Mouse (Mus musculus) small intestine, adult 2 months (tissue): ENCODE results near the gene Cenpc1. TPM values are rescaled to one million over a fixed set of nuclear protein-coding genes. Genes with fewer than 3 reads are reported as not detected.

Source experiments
- H3K27ac ChIP-seq: fragments of 200-500 bp; 2 replicates; pipeline ENCODE4 v1.5.1; 2012; ENCODE audit warnings: low read depth, low read length, control low read depth, inconsistent platforms; ENCODE audit not compliant: insufficient read depth
- H3K27me3 ChIP-seq: fragments of 200-500 bp; 2 replicates; pipeline ENCODE4 v1.6.1; 2012; ENCODE audit warnings: mild to moderate bottlenecking, moderate library complexity, low read length, inconsistent platforms; ENCODE audit not compliant: control insufficient read depth, insufficient read depth
- H3K36me3 ChIP-seq: fragments of 200-500 bp; 2 replicates; pipeline ENCODE4 v1.6.1; 2012; ENCODE audit warnings: mild to moderate bottlenecking, low read length, control low read depth, inconsistent platforms; ENCODE audit not compliant: control insufficient read depth, insufficient read depth
- H3K4me1 ChIP-seq: fragments of 200-500 bp; 2 replicates; pipeline ENCODE4 v1.6.1; 2012; ENCODE audit warnings: low read length, inconsistent platforms, mixed read lengths; ENCODE audit not compliant: control insufficient read depth, insufficient read depth, insufficient read length
- H3K4me3 ChIP-seq: fragments of 200-500 bp; 2 replicates; pipeline ENCODE4 v1.5.1; 2012; ENCODE audit warnings: low read depth, mild to moderate bottlenecking, control low read depth, inconsistent platforms, low read length, moderate library complexity
- CTCF ChIP-seq: fragments of 200-500 bp; IDR thresholded peaks from 2 replicates; pipeline ENCODE4 v1.5.1; 2012; ENCODE audit warnings: low read depth, mild to moderate bottlenecking, control low read depth, inconsistent platforms, low read length, moderate library complexity, mixed read lengths; ENCODE audit not compliant: insufficient replicate concordance, insufficient read length; ENCODE audit errors: extremely low read depth
- POLR2A ChIP-seq: fragments of 200-500 bp; IDR thresholded peaks from 2 replicates; pipeline ENCODE4 v1.6.1; 2012; ENCODE audit warnings: low read depth, mild to moderate bottlenecking, control low read depth, inconsistent platforms, low read length, moderate library complexity
- WGBS: fragments of 180-500 bp; shearing (Covaris S2); methylation state at CpG from one replicate; pipeline ENCODE4 v1.1.7; 2018; 5-methylcytosine and 5-hydroxymethylcytosine counted together
- polyA plus RNA-seq: library from polyadenylated mRNA; depleted of rRNA; stranded (reverse); fragments of >200 nt; gene quantifications from 2 replicates; pipeline ENCODE4 v1.2.3, GENCODE M21; 2012

Gene Cenpc1
- polyA plus RNA-seq, 1 experiment = 2.3 TPM

DNA sequence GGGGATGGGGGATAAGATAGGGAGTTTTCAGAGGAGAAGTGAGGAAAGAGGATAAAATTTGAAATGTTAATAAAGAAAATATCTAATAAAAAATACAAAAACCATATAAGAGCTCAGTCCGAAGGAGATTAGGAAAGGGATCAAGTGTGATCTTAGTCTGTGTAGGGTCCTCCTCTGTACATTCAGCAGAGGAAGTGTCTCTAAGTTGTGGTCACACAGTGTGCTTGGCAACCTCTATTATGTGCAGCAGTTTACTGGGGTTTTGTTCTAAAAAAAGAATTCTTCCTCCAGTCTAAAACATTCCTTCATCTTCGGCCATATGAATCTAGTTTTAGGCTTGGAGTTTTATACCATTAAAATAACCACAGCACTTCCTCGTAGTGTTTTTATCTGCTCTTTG is 33.6 kb upstream of the Cenpc1 start:
- no peaks in the 10 kb centered on the region for H3K36me3 ChIP-seq
- no peaks in the 10 kb centered on the region for H3K4me1 ChIP-seq
- H3K4me3 ChIP-seq = no peak overlapping the region
- TF ChIP-seq CTCF (no peak), POLR2A (no peak)
- H3K27me3 ChIP-seq = no peaks in the 10 kb centered on the region
- WGBS = 72% methylated on average over 3 of the region's 3 CpGs
- no peak overlapping the region for H3K27ac ChIP-seq

DNA sequence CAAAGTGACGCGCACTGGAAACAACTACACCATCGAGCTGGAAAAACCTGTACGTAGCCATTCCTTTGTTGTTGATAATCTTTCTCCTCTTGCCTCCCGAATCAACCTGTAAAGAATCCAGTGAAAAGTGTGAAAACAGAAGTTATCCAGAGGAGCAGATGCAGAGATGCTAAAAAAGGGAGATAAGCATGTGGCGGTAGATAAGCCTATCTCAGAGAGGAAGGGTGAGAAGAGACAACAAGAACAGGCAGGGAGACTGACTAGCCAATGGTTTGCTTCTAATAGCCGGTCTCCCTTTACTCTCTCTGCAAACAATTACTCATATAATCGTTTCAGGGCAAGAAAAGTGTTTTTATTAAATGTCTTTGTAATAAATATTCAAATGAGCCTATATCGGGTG is 29.4 kb upstream of the Cenpc1 start:
- 66% methylated on average over 9 of the region's 9 CpGs for WGBS
- Histone ChIP-seq H3K27ac (no peak overlapping the region), H3K4me3 (no peak overlapping the region), H3K4me1 (no peaks in the 10 kb centered on the region), H3K27me3 (no peaks in the 10 kb centered on the region), H3K36me3 (no peaks in the 10 kb centered on the region)
- TF ChIP-seq POLR2A (no peak), CTCF (no peak)

DNA sequence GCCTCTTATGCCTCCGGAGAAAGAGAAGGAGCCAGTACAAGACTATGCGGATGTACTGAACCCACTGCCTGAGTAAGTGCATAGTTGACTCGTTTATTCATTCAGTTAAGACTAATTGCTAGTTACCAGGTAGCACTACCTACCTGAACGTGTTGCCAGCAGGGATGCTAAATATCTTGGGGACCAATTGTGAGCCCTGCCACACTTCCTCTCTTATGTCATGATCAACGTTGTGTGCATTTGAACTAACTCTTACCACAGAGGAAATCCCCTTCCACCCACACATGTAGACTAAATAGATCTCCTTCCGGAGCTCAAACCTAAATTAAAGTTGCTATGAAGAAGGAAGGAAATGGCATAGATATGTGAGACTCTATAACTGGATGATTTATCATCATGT is 21.4 kb upstream of the Cenpc1 start:
- TF ChIP-seq POLR2A (no peak), CTCF (no peak)
- H3K4me3 ChIP-seq = no peak overlapping the region
- H3K4me1 ChIP-seq = no peaks in the 10 kb centered on the region
- H3K27ac ChIP-seq = 0 out of 2 replicates have a peak overlapping the region, but pooled peaks have one; percentile 16
- H3K27me3 ChIP-seq = no peaks in the 10 kb centered on the region
- 72% methylated on average over 6 of the region's 6 CpGs for WGBS
- H3K36me3 ChIP-seq = no peaks in the 10 kb centered on the region

DNA sequence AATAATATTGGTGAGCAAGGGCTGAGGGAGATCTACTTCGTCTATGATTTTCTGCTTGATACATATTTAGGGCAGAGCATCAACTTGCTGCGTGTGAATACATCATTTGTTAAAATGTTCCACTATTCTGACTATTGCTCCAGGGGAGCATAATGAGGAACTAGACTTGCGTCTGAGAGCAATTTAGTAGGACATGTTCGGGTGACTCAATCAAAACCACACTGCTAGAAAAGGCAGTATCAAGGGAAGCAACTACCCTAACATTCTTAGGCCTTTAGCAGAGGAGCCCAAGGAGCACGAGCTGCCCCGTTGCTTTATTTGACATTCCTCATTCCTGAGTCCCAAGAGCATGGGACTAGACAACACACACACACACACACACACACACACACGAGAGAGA is 19.6 kb upstream of the Cenpc1 start:
- Histone ChIP-seq H3K27ac (no peak overlapping the region), H3K4me3 (no peak overlapping the region), H3K36me3 (no peaks in the 10 kb centered on the region), H3K27me3 (no peaks in the 10 kb centered on the region), H3K4me1 (no peaks in the 10 kb centered on the region)
- TF ChIP-seq POLR2A = no peak
- TF ChIP-seq CTCF = no peak
- WGBS = 65% methylated on average over 7 of the region's 7 CpGs

GRCm38 (mm10) chr5:86083987-86084386 is 18.6 kb upstream of the Cenpc1 start:
- Histone ChIP-seq H3K27me3 (no peaks in the 10 kb centered on the region), H3K27ac (no peak overlapping the region)

DNA sequence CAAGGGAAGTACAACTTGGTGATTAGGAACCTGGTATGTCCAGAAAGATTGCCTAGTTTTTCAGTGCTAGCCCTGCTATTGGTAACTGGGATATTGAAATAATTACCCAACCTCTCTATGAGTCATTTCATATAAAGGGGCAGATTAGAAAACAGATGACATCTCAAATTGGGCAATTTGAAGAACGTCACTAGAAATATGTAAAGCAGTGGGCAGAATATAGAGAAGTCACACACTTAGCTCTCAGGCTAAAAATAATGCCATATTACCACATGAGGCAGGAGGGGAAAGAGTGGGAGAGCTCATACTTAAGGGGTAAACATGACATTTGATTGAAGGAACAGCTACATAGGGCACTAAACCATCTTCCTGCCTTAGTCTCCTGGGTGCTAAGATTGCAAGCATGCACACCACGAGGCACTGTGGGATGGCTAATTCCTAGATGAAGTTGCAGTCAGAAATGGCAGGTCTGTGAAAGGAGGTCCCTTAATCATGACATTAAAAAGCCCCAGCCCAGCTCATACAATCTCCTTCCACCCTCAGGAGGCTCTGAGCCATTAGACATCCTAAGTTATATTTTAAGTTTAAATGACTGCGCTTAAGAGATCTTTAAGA is 13.4 kb upstream of the Cenpc1 start:
- Histone ChIP-seq H3K36me3 (no peaks in the 10 kb centered on the region), H3K27me3 (no peaks in the 10 kb centered on the region), H3K27ac (no peak overlapping the region), H3K4me3 (no peak overlapping the region), H3K4me1 (no peaks in the 10 kb centered on the region)
- 72% methylated on average over 3 of the region's 3 CpGs for WGBS
- TF ChIP-seq POLR2A (no peak), CTCF (no peak)

More at GRCm38 (mm10) chr5:86083987-86084386, 18.6 kb upstream of the Cenpc1 start:
- no peaks in the 10 kb centered on the region for H3K36me3 ChIP-seq
- no peaks in the 10 kb centered on the region for H3K4me1 ChIP-seq
- 65% methylated on average over 6 of the region's 6 CpGs for WGBS
- TF ChIP-seq POLR2A = no peak
- TF ChIP-seq CTCF = no peak
- no peak overlapping the region for H3K4me3 ChIP-seq

DNA sequence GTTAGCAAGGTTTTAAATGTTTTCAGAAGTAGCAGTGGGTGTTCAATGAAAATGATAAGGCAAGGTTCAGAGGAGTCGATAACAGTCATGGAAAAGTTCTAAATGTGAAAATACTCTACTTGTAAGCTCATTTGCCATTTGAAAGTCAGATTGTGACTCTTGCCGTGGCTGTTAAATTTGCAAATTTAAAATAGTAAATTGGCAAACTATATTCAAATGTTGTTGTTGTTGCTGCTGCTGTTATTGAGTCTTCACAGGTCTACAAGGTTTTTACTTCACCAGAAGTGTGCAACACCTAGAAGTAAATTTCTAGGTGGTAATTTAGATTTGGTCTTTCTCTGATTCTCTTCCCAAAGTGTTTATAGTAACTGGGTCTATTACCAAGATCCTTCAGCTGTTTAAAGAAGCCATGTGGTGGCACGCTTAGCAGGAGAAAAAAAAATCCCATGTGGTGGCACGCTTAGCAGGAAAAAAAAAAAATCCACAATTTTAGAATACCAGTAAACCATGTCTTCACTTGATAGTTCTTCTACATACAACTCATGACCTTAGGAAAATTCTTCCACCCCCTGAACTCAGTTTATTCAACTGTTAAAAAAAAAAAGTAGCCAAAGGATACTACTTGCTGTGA is 7.5 kb upstream of the Cenpc1 start:
- no peak overlapping the region for H3K4me3 ChIP-seq
- TF ChIP-seq CTCF = no peak
- no peak for TF ChIP-seq POLR2A
- H3K36me3 ChIP-seq = no peaks in the 10 kb centered on the region
- H3K27ac ChIP-seq = no peak overlapping the region
- no peaks in the 10 kb centered on the region for H3K4me1 ChIP-seq
- WGBS = 75% methylated on average over 4 of the region's 4 CpGs
- H3K27me3 ChIP-seq = no peaks in the 10 kb centered on the region; the same call in 1 of the 2 replicates

DNA sequence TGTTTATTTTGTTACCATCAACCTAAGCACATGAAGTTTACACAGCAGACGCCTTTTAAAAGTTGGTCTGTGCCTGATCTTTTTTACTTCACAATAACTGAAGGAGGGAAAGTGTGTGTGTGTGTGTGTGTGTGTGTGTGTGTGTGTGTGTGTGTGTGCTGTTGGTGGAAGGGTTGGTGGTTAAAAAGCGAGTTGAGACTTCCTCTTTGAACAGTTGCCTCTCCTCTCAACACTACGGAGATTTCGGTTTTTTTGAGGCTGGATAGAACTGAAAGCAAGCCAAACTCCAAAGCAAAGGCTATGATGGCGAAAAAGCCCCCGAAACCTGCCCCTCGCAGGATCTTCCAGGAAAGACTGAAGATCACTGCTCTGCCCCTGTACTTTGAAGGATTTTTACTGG is 6.2 kb upstream of the Cenpc1 start, which contains the start of gene Stap1:
Gene Stap1, plus strand, starts transcription at position 209 of the 400 bp plus-strand sequence.
- Histone ChIP-seq H3K36me3 (no peaks in the 10 kb centered on the region), H3K4me3 (peak within 1 kb of the TSS; percentile 64), H3K27me3 (no peaks in the 10 kb centered on the region; the same call in 1 of the 2 replicates), H3K4me1 (0 out of 2 replicates have a peak, but pooled peaks cover 5% of the 10 kb centered on the region), H3K27ac (peak within 1 kb of the TSS; percentile 58; the same call in 1 of the 2 replicates)
- WGBS = 48% methylated on average over 7 of the region's 7 CpGs
- TF ChIP-seq CTCF = no peak
- no peak for TF ChIP-seq POLR2A
